Mouse (Mus musculus) embryonic facial prominence, embryonic 11.5 days (tissue): ENCODE data around the gene Cdc42ep1. TPM values are rescaled to one million over a fixed set of nuclear protein-coding genes. Genes with fewer than 3 reads are reported as not detected.
"Not testable (repeated sequence)": the region's sequence is repeated elsewhere in the genome, so short reads cannot be mapped to it uniquely, and the experiment has no call there.

Source experiments
- ATAC-seq: fragments of 200-750 bp; cut with Nextera tagmentation; replicated peaks from 2 replicates; pipeline ENCODE4 v1.8.0; 2017; ENCODE audit warnings: low read depth; ENCODE audit not compliant: insufficient number of reproducible peaks, low FRiP score, low TSS enrichment
- DNase-seq: peaks from one replicate; pipeline ENCODE4 v3.0.0-alpha.2; 2015; ENCODE audit warnings: low spot score
- H3K27ac ChIP-seq: fragments of 300-500 bp; sonication (generic); replicated peaks from 2 replicates; pipeline ENCODE4 v1.5.1; 2014; ENCODE audit warnings: mild to moderate bottlenecking, low read depth, low read length, control low read depth
- H3K27me3 ChIP-seq: fragments of 300-500 bp; sonication (generic); 2 replicates; pipeline ENCODE4 v1.6.1; 2014; ENCODE audit warnings: mild to moderate bottlenecking, low read length, moderate library complexity, mixed read lengths; ENCODE audit not compliant: control insufficient read depth, insufficient read depth
- H3K36me3 ChIP-seq: fragments of 300-500 bp; sonication (generic); replicated peaks from 2 replicates; pipeline ENCODE4 v1.6.1; 2014; ENCODE audit warnings: low read depth, mild to moderate bottlenecking, low read length, moderate library complexity, mixed read lengths; ENCODE audit not compliant: control insufficient read depth, insufficient read depth
- H3K4me1 ChIP-seq: fragments of 300-500 bp; sonication (generic); 2 replicates; pipeline ENCODE4 v1.6.1; 2014; ENCODE audit warnings: low read length, mixed read lengths; ENCODE audit not compliant: control insufficient read depth, insufficient read depth
- H3K4me2 ChIP-seq: fragments of 300-500 bp; sonication (generic); 2 replicates; pipeline ENCODE4 v1.6.1; 2014; ENCODE audit warnings: low read depth, mild to moderate bottlenecking, control low read depth, low read length, moderate library complexity
- H3K4me3 ChIP-seq: fragments of 300-500 bp; sonication (generic); 2 replicates; pipeline ENCODE4 v1.5.1; 2014; ENCODE audit warnings: low read depth, low read length, control low read depth
- H3K9ac ChIP-seq: fragments of 300-500 bp; sonication (generic); replicated peaks from 2 replicates; pipeline ENCODE4 v1.6.1; 2014; ENCODE audit warnings: mild to moderate bottlenecking, control low read depth, low read length
- H3K9me3 ChIP-seq: fragments of 300-500 bp; sonication (generic); replicated peaks from 2 replicates; pipeline ENCODE4 v1.6.1; 2016; ENCODE audit warnings: mild to moderate bottlenecking, low read length, inconsistent platforms, mixed read lengths; ENCODE audit not compliant: control insufficient read depth
- WGBS: fragments of 180-500 bp; shearing (Covaris S2); extraction: QIAGEN DNeasy Blood & Tissue Kit; methylation state at CpG from one replicate; pipeline ENCODE4 v1.1.7; 2014; 5-methylcytosine and 5-hydroxymethylcytosine counted together
- polyA plus RNA-seq: library from polyadenylated mRNA; unstranded; fragments of >200 nt; fragmentation: Nextera tagmentation; extraction: Ambion mirVana; gene quantifications from 2 replicates; pipeline ENCODE4 v1.2.1, GENCODE M21; 2014

Cdc42ep1 gene
- polyA plus RNA-seq, 1 experiment from 2014 or later, result 11.3 TPM

DNA sequence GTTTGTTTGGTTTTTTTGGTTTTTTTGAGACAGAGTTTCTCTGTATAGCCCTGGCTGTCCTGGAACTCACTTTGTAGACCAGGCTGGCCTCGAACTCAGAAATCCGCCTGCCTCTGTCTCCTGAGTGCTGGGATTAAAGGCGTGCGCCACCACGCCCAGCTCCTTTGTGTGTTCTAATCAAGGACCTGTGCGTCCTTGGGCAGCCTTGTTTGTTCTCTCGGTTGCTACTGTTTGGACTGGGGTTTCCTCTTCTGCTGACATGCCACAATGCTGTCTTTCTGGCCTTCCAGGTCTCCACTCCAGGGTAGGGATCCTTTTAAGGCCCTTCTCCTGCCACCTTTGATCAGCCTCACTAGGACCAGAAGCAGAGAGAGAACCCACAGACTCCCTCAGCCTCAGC, 4.4 kb downstream of the Cdc42ep1 start:
- H3K4me3 ChIP-seq, H3K27ac ChIP-seq, DNase-seq, H3K9ac ChIP-seq, H3K4me2 ChIP-seq, H3K36me3 ChIP-seq, H3K9me3 ChIP-seq, H3K4me1 ChIP-seq, ATAC-seq, H3K27me3 ChIP-seq: not testable (repeated sequence)
- 84% methylated on average over 6 of the region's 7 CpGs for WGBS

- no peak for ATAC-seq
- Histone ChIP-seq H3K27ac (no peak overlapping the region), H3K4me2 (no peak overlapping the region), H3K9me3 (no peaks in the 10 kb centered on the region), H3K36me3 (no peaks in the 10 kb centered on the region), H3K27me3 (no peaks in the 10 kb centered on the region; the same call in 1 of the 2 replicates), H3K4me1 (peaks cover 3% of the 10 kb centered on the region; the same call in 1 of the 2 replicates), H3K9ac (no peak overlapping the region), H3K4me3 (no peak overlapping the region)
- DNase-seq, result peak; percentile 88
- whole genome bisulfite sequencing, result 34% methylated on average over 5 of the region's 5 CpGs
Measured at GRCm38 (mm10) chr15:78848467-78848866, 6.0 kb downstream of the Cdc42ep1 start.

GRCm38 (mm10) chr15:78849485-78849884, 7.1 kb downstream of the Cdc42ep1 start:
- Histone ChIP-seq H3K27me3 (no peaks in the 10 kb centered on the region; the same call in 1 of the 2 replicates), H3K4me2 (no peak overlapping the region), H3K36me3 (no peaks in the 10 kb centered on the region), H3K9me3 (no peaks in the 10 kb centered on the region), H3K4me3 (no peak overlapping the region), H3K9ac (no peak overlapping the region), H3K27ac (no peak overlapping the region), H3K4me1 (peaks cover 3% of the 10 kb centered on the region; the same call in 1 of the 2 replicates)
- ATAC-seq, result no peak
- WGBS, result 84% methylated on average over 12 of the region's 12 CpGs
- no peak for DNase-seq

DNA sequence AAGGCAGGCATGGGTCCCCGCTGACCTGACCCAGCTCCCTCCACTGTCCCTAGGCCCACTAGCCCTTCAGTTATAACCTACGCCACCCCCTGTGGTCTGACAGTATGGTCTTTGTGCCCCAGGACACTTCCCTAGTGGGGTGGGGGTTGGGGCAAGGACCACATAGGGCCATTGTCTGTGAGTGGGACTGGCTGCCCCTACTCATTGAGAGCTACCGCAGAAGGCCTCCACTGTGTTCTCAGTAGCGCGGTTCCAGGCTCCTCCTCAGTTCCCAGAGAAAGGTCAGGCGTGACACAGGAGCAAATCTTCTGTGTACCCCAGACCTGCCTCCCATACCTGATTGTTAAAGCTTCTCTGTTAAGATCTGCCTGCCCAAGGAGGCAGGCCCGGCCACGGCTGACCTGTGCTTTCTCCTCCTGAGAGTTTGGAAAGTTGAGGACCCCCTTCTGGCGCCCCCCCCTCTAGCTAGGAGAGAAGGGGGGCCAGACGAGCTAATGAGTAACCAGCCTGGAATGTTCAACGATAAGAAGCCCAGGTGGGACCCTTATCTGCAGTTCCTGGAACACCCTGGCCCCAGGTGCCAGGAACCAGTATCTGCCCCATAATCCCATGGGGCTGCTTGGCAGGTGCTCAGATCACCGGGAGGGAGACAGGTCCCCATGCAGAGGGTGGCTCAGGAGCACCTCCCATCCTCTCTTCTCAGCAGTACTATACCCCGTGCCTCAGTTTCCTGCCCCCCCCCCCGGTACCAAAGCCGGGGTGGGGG, 7.8 kb downstream of the Cdc42ep1 start:
- Histone ChIP-seq H3K36me3 (no peaks in the 10 kb centered on the region), H3K9ac (no peak overlapping the region), H3K4me2 (no peak overlapping the region), H3K27ac (no peak overlapping the region), H3K27me3 (no peaks in the 10 kb centered on the region; the same call in 1 of the 2 replicates), H3K9me3 (no peaks in the 10 kb centered on the region), H3K4me1 (no peaks in the 10 kb centered on the region; the same call in 1 of the 2 replicates), H3K4me3 (no peak overlapping the region)
- no peak for DNase-seq
- no peak for ATAC-seq
- 62% methylated on average over 15 of the region's 15 CpGs for WGBS

- no peak overlapping the region for H3K27ac ChIP-seq
- no peaks in the 10 kb centered on the region; the same call in 1 of the 2 replicates for H3K27me3 ChIP-seq
- H3K36me3 ChIP-seq, result no peaks in the 10 kb centered on the region
- ATAC-seq, result no peak
- H3K9ac ChIP-seq, result no peak overlapping the region
- DNase-seq, result no peak
- H3K4me1 ChIP-seq, result no peaks in the 10 kb centered on the region; the same call in 1 of the 2 replicates
- 64% methylated on average over 6 of the region's 6 CpGs for WGBS
- H3K9me3 ChIP-seq, result no peaks in the 10 kb centered on the region
- H3K4me3 ChIP-seq, result no peak overlapping the region
- H3K4me2 ChIP-seq, result no peak overlapping the region
Measured at GRCm38 (mm10) chr15:78850944-78851343, 8.5 kb downstream of the Cdc42ep1 start.

GRCm38 (mm10) chr15:78851505-78852153, 9.2 kb downstream of the Cdc42ep1 start:
- ATAC-seq (peak; percentile 55; the same call in 1 of the 2 replicates), DNase-seq (peak; percentile 93)
- H3K4me2 ChIP-seq, result no peak overlapping the region
- no peak overlapping the region for H3K9ac ChIP-seq
- no peaks in the 10 kb centered on the region for H3K36me3 ChIP-seq
- H3K9me3 ChIP-seq, result no peaks in the 10 kb centered on the region
- H3K27me3 ChIP-seq, result no peaks in the 10 kb centered on the region; the same call in 1 of the 2 replicates
- H3K4me3 ChIP-seq, result no peak overlapping the region
- H3K27ac ChIP-seq, result no peak overlapping the region
- H3K4me1 ChIP-seq, result no peaks in the 10 kb centered on the region; the same call in 1 of the 2 replicates
- 13% methylated on average over 13 of the region's 13 CpGs for WGBS

- Histone ChIP-seq H3K9me3 (no peaks in the 10 kb centered on the region), H3K36me3 (no peaks in the 10 kb centered on the region), H3K27me3 (no peaks in the 10 kb centered on the region; the same call in 1 of the 2 replicates), H3K9ac (no peak within 1 kb of the TSS), H3K4me1 (no peaks in the 10 kb centered on the region; the same call in 1 of the 2 replicates), H3K27ac (no peak within 1 kb of the TSS), H3K4me2 (no peak within 1 kb of the TSS), H3K4me3 (no peak within 1 kb of the TSS)
- 80% methylated on average over 8 of the region's 8 CpGs for WGBS
- ATAC-seq (no peak), DNase-seq (no peak)
Measured at GRCm38 (mm10) chr15:78855303-78855965, 13.0 kb downstream of the Cdc42ep1 start, which contains the start of gene Lgals2. Lgals2 (minus strand) TSS chr15:78855529.
